Mouse (Mus musculus) liver, postnatal 0 days (tissue): ENCODE results near the gene Lrsam1. TPM values are rescaled to one million over a fixed set of nuclear protein-coding genes. Genes with fewer than 3 reads are reported as not detected.

ENCODE experiments used
- ATAC-seq: fragments of 200-750 bp; cut with Nextera tagmentation; 2 replicates; pipeline ENCODE4 v1.8.0; 2017; ENCODE audit warnings: mild to moderate bottlenecking, moderate library complexity
- DNase-seq: peaks from one replicate; pipeline ENCODE4 v3.0.0-alpha.2; 2016
- H3K27ac ChIP-seq: fragments of 300-500 bp; sonication (generic); 2 replicates; pipeline ENCODE4 v1.5.1; 2014; ENCODE audit warnings: antibody characterized with exemption, moderate library complexity, mild to moderate bottlenecking, low read depth
- H3K27me3 ChIP-seq: fragments of 300-500 bp; sonication (generic); 2 replicates; pipeline ENCODE4 v1.6.1; 2014; ENCODE audit warnings: low read length, control low read depth, mixed read lengths; ENCODE audit not compliant: insufficient read depth
- H3K36me3 ChIP-seq: fragments of 300-500 bp; sonication (generic); replicated peaks from 2 replicates; pipeline ENCODE4 v1.6.1; 2014; ENCODE audit warnings: mild to moderate bottlenecking, control low read depth, low read length, moderate library complexity, mixed read lengths; ENCODE audit not compliant: insufficient read depth
- H3K4me1 ChIP-seq: fragments of 300-500 bp; sonication (generic); 2 replicates; pipeline ENCODE4 v1.6.1; 2014; ENCODE audit warnings: antibody characterized with exemption, mild to moderate bottlenecking, control low read depth; ENCODE audit not compliant: insufficient read depth
- H3K4me2 ChIP-seq: fragments of 300-500 bp; sonication (generic); 2 replicates; pipeline ENCODE4 v1.6.1; 2014; ENCODE audit warnings: low read depth, mild to moderate bottlenecking, low read length, moderate library complexity, mixed read lengths
- H3K4me3 ChIP-seq: fragments of 300-500 bp; sonication (generic); 2 replicates; pipeline ENCODE4 v1.5.1; 2014; ENCODE audit warnings: low read depth, low read length
- H3K9ac ChIP-seq: fragments of 300-500 bp; sonication (generic); replicated peaks from 2 replicates; pipeline ENCODE4 v1.6.1; 2014; ENCODE audit warnings: mild to moderate bottlenecking, moderate library complexity
- H3K9me3 ChIP-seq: fragments of 300-500 bp; sonication (generic); 2 replicates; pipeline ENCODE4 v1.6.1; 2016; ENCODE audit warnings: mild to moderate bottlenecking, control low read depth, low read length, mixed read lengths
- CTCF ChIP-seq: sonication (generic); IDR thresholded peaks from 2 replicates; pipeline ENCODE4 v1.5.1; 2016; ENCODE audit warnings: antibody characterized with exemption, low read depth
- EP300 ChIP-seq: IDR thresholded peaks from 2 replicates; pipeline ENCODE4 v1.6.1; 2016; ENCODE audit warnings: antibody characterized with exemption, low read depth, mild to moderate bottlenecking
- WGBS: fragments of 180-500 bp; shearing (Covaris S2); extraction: QIAGEN DNeasy Blood & Tissue Kit; methylation state at CpG from one replicate; pipeline ENCODE4 v1.1.7; 2014; ENCODE audit not compliant: insufficient replicate concordance; 5-methylcytosine and 5-hydroxymethylcytosine counted together
- polyA plus RNA-seq: library from polyadenylated mRNA; unstranded; fragments of >200 nt; fragmentation: Nextera tagmentation; extraction: Ambion mirVana; gene quantifications from 2 replicates; pipeline ENCODE4 v1.2.1, GENCODE M21; 2015

Lrsam1 gene
- polyA plus RNA-seq, 1 experiment from 2014 or later, result 1.6 TPM

GRCm38 (mm10) chr2:32877303-32877702 lies 84.1 kb downstream of the Lrsam1 start:
- H3K9me3 ChIP-seq, result no peaks in the 10 kb centered on the region
- DNase-seq (no peak), ATAC-seq (no peak)
- peak overlapping the region; percentile 97 for H3K4me2 ChIP-seq
- no peaks in the 10 kb centered on the region for H3K36me3 ChIP-seq
- H3K27me3 ChIP-seq, result no peaks in the 10 kb centered on the region
- WGBS, result 33% methylated on average over 5 of the region's 5 CpGs
- H3K9ac ChIP-seq, result peak overlapping the region; percentile 82; the same call in 1 of the 2 replicates
- H3K27ac ChIP-seq, result no peak overlapping the region
- TF ChIP-seq CTCF (no peak), EP300 (no peak)
- peaks cover 47% of the 10 kb centered on the region for H3K4me1 ChIP-seq
- peak overlapping the region; percentile 71 for H3K4me3 ChIP-seq

- no peak for DNase-seq
- H3K27ac ChIP-seq, result peak overlapping the region; percentile 71
- 7% methylated on average over 20 of the region's 20 CpGs for WGBS
Observed at GRCm38 (mm10) chr2:32876490-32877302, 84.7 kb downstream of the Lrsam1 start.

GRCm38 (mm10) chr2:32875675-32876489 lies 85.5 kb downstream of the Lrsam1 start, which contains the start of gene Fam129b:
TSS of gene Fam129b (plus strand) at chr2:32876114.
- H3K4me1 ChIP-seq, result peaks cover 37% of the 10 kb centered on the region
- under 1% methylated on average over 41 of the region's 68 CpGs for WGBS

More at GRCm38 (mm10) chr2:32876490-32877302, 84.7 kb downstream of the Lrsam1 start:
- no peaks in the 10 kb centered on the region for H3K27me3 ChIP-seq
- H3K4me1 ChIP-seq, result peaks cover 45% of the 10 kb centered on the region
- H3K9me3 ChIP-seq, result no peaks in the 10 kb centered on the region
- H3K4me2 ChIP-seq, result peak overlapping the region; percentile 97
- peak overlapping the region; percentile 71 for H3K4me3 ChIP-seq
- H3K9ac ChIP-seq, result peak overlapping the region; percentile 82
- TF ChIP-seq CTCF (no peak), EP300 (no peak)
- H3K36me3 ChIP-seq, result no peaks in the 10 kb centered on the region
- peak; percentile 25; the same call in 1 of the 2 replicates for ATAC-seq

More at GRCm38 (mm10) chr2:32875675-32876489, 85.5 kb downstream of the Lrsam1 start, which contains the start of gene Fam129b:
- no peaks in the 10 kb centered on the region for H3K27me3 ChIP-seq
- peak within 1 kb of the TSS; percentile 97 for H3K4me2 ChIP-seq
- H3K9ac ChIP-seq, result peak within 1 kb of the TSS; percentile 82
- DNase-seq (peak; percentile 90), ATAC-seq (peak; percentile 88)
- TF ChIP-seq EP300 (no peak), CTCF (no peak)
- no peaks in the 10 kb centered on the region for H3K36me3 ChIP-seq
- H3K4me3 ChIP-seq, result peak within 1 kb of the TSS; percentile 71
- peak within 1 kb of the TSS; percentile 71 for H3K27ac ChIP-seq
- no peaks in the 10 kb centered on the region for H3K9me3 ChIP-seq

Other genes with a start within 250 kb of the Lrsam1 start
- 49.5 and 53.7 TPM in 2 replicates for gene Cdk9, start 248.5 kb downstream of the Lrsam1 start, polyA plus RNA-seq
- gene Sh2d3c, start 240.6 kb downstream of the Lrsam1 start, polyA plus RNA-seq, result 7.6 and 8.3 TPM in 2 replicates
- not detected in 2 replicates for gene 6330409D20Rik, start 220.6 kb downstream of the Lrsam1 start, polyA plus RNA-seq
- gene Tor2a, start 204.4 kb downstream of the Lrsam1 start, polyA plus RNA-seq, result 34.6 and 34.7 TPM in 2 replicates
- gene Ttc16, start 186.0 kb downstream of the Lrsam1 start, polyA plus RNA-seq, result 0.08 TPM in 1 of 2 replicates, not detected in the other
- 1.1 TPM in 2 replicates for gene Ptrh1, start 185.8 kb downstream of the Lrsam1 start, polyA plus RNA-seq
- 0.25 TPM in 1 of 2 replicates, not detected in the other for gene Cfap157, start 177.2 kb downstream of the Lrsam1 start, polyA plus RNA-seq
- 2.1 and 2.3 TPM in 2 replicates for gene Stxbp1, start 114.4 kb downstream of the Lrsam1 start, polyA plus RNA-seq
- gene Fam129b, start 85.5 kb downstream of the Lrsam1 start, polyA plus RNA-seq, result 5.2 and 5.9 TPM in 2 replicates
- gene Rpl12, start 55 bp downstream of the Lrsam1 start, polyA plus RNA-seq, result 103 and 104 TPM in 2 replicates
- 11.7 and 11.8 TPM in 2 replicates for gene Slc2a8, start 20.5 kb upstream of the Lrsam1 start, polyA plus RNA-seq
- 0.40 and 0.50 TPM in 2 replicates for gene Garnl3, start 170.0 kb upstream of the Lrsam1 start, polyA plus RNA-seq